Mouse (Mus musculus) heart, adult 2 months (tissue): ENCODE results near the gene Ascc1.

Experiments used
- CTCF ChIP-seq: fragments of 200-600 bp; IDR thresholded peaks from 2 replicates; pipeline ENCODE4 v1.8.1; 2022; ENCODE audit warnings: antibody characterized with exemption, mild to moderate bottlenecking, moderate library complexity
- EP300 ChIP-seq: fragments of 200-500 bp; IDR thresholded peaks from 2 replicates; pipeline ENCODE4 v1.6.1; 2011; ENCODE audit warnings: low read depth, low read length, control low read depth; ENCODE audit not compliant: insufficient read depth
- POLR2A ChIP-seq: fragments of 200-500 bp; IDR thresholded peaks from 2 replicates; pipeline ENCODE4 v1.6.1; 2011; ENCODE audit warnings: mild to moderate bottlenecking, low read depth, low read length, control low read depth; ENCODE audit not compliant: insufficient read depth

DNA sequence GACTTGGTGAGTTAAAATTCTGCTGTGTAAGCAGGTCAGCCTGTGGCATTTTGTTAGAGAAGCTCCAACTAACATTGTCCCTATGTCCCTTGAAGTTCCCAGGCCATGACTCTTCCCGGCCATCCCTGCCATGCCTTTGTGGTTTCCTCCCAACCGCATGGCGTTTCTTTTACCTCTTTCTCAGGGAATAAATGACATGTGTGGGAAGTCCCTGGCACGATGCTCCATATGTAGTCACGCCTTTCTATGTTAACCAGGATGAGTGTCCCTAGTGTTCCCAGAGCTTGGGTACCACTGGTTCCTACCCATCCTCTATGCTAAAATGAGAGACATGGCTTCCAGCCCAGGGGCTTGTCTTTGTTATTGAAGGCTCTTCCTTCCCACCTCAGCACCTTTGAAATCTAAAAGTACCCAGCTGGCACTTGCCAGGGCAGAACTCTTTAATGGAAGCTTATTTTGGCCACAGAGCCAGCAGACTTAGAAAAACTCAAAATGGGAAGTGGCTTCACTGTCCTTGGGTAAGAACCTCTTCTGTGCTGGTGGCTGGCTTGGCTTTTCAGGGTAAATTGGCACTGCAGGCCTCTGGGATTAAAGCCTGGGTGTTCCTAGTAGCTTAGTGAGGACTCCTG lies 24.8 kb upstream of the Ascc1 start:
- TF ChIP-seq CTCF (no peak), POLR2A (no peak), EP300 (no peak)
